Mouse (Mus musculus): ENCODE measurements around the gene Mrpl30.

- TF ChIP-seq CTCF (IDR thresholded peaks at IDR 0.05; ENCODE audit: control insufficient read depth, insufficient read depth, insufficient replicate concordance, low read depth, low read length) (no peak), POLR2A (IDR thresholded peaks at IDR 0.05; ENCODE audit: control insufficient read depth, low read depth, low read length) (no peak)
Observed at GRCm38 (mm10) chr1:37925971-37926370, 35.7 kb downstream of the Mrpl30 start.
